Mouse (Mus musculus) stomach, postnatal 0 days (tissue): ENCODE results near the gene Dnaaf2.

Source experiments
- CTCF ChIP-seq: IDR thresholded peaks from 2 replicates; pipeline ENCODE4 v1.5.1; 2016; ENCODE audit warnings: antibody characterized with exemption, low read depth, mild to moderate bottlenecking, moderate library complexity
- EP300 ChIP-seq: optimal IDR thresholded peaks from 2 replicates; pipeline ENCODE3; 2016; ENCODE audit warnings: antibody characterized with exemption

DNA sequence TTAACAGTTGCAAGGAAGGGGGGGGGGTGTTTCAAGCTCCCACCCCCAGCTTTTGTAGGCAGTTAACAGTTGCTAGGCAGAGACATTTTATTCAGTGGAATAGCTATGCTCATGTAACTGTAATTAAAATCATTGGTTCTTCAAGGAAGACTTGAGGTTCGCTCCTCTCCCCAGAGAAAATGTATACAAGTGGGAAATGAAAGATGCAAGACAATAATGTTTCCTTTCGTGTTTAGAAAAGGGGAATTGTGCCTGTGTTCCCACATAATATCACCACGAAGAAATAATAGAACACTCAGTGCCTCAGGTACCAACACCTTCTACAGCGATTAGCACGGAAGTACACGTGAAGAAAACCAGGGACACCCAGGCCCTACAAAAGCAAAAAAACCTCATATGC is 42.6 kb upstream of the Dnaaf2 start, which contains the start of gene Klhdc1:
- TF ChIP-seq CTCF = no peak
- TF ChIP-seq EP300 = no peak
